Mouse (Mus musculus): ENCODE data around the gene Trpc4ap.

The Trpc4ap gene

DNA sequence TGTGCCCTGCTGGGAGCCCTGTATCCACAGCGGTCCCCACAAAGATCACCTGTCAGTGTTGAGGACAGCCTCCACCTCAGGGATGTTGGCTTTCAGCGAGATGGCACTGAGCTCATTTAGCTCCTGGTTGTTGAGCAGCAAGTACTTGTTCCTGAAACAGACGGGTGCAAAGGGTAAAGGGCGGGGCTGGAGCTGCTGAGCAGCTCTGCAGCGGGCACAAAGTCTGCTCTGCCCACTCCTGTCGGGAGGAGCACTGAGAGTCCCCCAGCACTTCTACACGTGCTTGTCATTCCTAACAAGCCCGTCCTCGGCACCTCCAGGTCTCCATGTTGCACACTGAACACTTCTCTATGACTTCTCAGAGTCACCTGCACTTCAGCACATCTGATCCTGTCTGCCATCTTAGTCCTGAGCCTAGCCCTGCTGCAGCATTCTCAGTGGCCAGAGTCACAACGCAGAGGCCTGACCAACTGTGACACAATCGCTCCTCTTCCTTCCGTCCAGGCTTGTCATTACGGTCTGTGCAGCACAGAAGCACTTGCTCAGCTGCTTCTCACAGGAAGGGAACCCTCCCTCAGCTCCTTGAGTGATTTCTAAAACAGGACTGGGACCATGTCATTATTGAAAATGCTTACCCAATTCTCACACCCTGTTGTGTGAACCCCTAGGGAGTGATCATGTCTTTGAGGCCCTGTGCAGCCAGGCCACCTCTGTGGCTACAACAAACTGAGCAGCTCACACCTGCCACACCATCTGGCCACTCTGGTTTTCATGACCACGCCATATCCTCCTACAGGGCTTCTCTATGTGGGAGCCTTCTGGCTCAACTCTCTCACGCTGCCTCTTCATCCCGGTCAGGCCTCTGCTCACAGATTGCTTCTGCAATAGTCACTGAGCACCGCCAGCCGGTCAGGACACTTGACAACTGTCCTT lies 50.4 kb downstream of the Trpc4ap start:
- no peak for DNase-seq (ENCODE audit: extremely low read depth, low read depth, low spot score)

- no peak for DNase-seq (ENCODE audit: extremely low read depth, low read depth, low spot score)
These were observed 51.5 kb downstream of the Trpc4ap start for GRCm38 (mm10) chr2:155640656-155641055.

DNA sequence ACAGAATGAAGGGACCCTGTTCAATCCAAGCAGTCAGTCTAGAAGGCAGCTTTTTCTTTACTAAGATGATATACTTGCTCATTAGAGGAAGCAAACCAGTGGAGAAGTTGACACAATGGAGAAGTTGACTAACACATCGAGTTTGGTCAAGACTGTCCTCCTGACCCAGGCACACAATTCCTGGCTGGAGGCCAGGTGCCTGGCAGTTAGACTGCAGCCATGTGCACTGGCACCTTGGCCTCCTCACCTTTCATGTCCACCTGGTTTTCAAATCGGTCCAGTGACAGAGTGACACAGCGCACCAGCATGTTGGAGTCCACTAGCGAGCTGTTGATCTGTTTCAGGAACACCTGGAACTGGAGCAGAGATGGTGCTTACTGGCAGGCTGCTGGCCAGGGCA lies 54.8 kb downstream of the Trpc4ap start:
- DNase-seq (ENCODE audit: extremely low read depth, low read depth, low spot score): no peak

DNA sequence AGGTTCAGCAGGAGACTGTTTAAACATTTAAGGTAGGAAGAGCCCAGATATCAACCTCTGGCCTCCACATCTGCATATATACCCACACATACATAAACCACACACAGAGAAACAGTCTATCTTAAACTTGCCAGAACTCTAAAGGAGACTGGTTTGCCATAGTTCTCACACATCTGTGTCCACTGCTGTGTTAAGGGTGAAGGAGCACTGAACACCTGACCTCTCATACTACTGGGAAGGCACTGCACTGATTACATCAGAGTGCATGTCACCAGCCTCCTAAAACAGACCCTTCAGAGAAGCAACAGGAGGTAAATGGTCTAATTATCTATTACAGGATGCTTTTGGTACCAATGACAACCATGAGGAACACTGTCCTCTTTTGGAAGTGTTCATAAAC lies 55.3 kb downstream of the Trpc4ap start:
- DNase-seq (ENCODE audit: extremely low read depth, low read depth, low spot score): no peak

- DNase-seq (ENCODE audit: extremely low read depth, low read depth, low spot score): no peak
These were observed 56.2 kb downstream of the Trpc4ap start for GRCm38 (mm10) chr2:155635961-155636360.

GRCm38 (mm10) chr2:155634562-155634961 lies 57.6 kb downstream of the Trpc4ap start:
- no peak for DNase-seq (ENCODE audit: extremely low read depth, low read depth, low spot score)

DNA sequence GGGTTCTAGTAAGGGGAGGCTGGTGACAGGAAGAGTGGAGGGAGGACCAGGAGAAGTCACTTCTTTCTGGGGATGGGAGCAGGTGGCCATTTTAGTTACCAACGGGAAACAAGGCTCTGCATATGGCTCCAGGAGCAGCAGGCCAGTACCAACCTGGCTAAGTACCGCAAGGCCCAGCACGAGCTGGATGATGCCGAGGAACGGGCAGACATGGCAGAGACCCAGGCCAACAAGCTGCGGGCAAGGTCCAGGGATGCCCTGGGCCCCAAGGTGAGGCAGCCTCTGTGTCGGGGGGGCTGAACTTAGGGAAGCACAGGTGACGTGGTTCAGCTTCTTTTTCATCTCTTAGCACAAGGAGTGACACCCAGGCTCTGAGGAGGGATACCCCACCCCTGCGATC lies 58.5 kb downstream of the Trpc4ap start:
- no peak for DNase-seq (ENCODE audit: extremely low read depth, low read depth, low spot score)

- no peak for DNase-seq (ENCODE audit: extremely low read depth, low read depth, low spot score)
These were observed 59.1 kb downstream of the Trpc4ap start for GRCm38 (mm10) chr2:155633121-155633520.

DNA sequence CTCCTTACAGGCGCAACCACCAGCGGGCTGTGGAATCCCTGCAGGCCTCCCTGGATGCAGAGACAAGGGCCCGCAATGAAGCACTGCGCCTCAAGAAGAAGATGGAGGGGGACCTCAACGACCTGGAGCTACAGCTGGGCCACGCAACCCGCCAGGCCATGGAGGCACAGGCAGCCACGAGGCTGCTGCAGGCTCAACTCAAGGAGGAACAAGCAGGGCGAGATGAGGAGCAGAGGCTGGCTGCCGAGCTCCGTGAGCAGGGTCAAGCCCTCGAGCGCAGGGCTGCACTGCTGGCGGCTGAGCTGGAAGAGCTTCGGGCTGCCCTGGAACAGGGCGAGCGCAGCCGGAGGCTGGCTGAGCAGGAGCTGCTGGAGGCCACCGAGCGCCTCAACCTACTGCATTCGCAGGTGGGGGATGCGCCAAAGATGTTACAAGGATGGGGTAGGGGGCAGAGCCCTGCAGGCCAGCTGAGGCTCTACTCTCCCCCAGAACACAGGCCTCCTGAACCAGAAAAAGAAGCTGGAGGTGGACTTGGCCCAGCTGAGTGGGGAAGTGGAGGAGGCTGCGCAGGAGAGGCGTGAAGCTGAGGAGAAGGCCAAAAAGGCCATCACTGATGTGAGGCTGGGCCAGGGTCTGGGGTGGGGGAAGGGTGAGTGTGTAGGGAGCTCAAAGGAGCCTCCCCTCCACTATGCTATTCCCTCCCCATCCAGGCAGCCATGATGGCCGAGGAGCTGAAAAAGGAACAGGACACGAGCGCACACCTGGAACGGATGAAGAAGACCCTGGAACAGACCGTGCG lies 59.8 kb downstream of the Trpc4ap start:
- DNase-seq (ENCODE audit: extremely low read depth, low read depth, low spot score): no peak

- DNase-seq (ENCODE audit: extremely low read depth, low read depth, low spot score): no peak
These were observed 61.4 kb downstream of the Trpc4ap start for GRCm38 (mm10) chr2:155630590-155631416.

GRCm38 (mm10) chr2:155630153-155630552 lies 62.0 kb downstream of the Trpc4ap start:
- DNase-seq (ENCODE audit: extremely low read depth, low read depth, low spot score): no peak

DNA sequence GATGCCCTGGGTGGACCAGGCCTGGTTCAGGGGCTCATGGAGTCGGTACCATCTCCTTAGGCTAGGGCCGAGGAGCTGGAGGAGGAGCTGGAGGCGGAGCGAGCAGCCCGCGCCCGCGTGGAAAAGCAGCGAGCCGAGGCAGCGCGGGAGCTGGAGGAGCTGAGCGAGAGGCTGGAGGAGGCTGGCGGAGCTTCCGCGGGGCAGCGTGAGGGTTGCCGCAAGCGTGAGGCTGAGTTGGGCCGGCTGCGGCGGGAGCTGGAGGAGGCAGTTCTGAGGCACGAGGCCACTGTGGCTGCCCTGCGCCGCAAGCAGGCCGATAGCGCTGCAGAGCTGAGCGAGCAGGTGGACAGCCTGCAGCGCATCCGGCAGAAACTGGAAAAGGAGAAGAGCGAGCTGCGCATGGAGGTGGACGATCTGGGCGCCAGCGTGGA lies 62.9 kb downstream of the Trpc4ap start:
- no peak for DNase-seq (ENCODE audit: extremely low read depth, low read depth, low spot score)

GRCm38 (mm10) chr2:155628519-155628918 lies 63.7 kb downstream of the Trpc4ap start:
- DNase-seq (ENCODE audit: extremely low read depth, low read depth, low spot score): no peak

- no peak for DNase-seq (ENCODE audit: extremely low read depth, low read depth, low spot score)
These were observed 64.1 kb downstream of the Trpc4ap start for GRCm38 (mm10) chr2:155628112-155628511.

GRCm38 (mm10) chr2:155627030-155627738 lies 65.0 kb downstream of the Trpc4ap start:
- DNase-seq (ENCODE audit: extremely low read depth, low read depth, low spot score): no peak

DNA sequence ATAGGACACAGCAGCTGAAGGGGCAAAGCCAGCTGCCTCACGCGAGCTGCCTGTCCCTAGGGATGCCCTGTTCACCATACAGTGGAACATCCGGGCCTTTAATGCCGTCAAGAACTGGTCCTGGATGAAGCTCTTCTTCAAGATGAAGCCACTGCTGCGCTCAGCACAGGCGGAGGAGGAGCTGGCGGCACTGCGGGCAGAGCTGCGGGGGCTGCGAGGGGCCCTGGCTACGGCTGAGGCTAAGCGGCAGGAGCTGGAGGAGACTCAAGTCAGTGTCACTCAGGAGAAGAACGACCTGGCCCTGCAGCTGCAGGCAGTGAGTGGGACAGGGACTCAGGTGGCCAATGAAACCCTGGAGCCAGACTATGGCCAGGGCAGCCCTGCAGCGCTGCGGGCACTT lies 65.9 kb downstream of the Trpc4ap start:
- no peak for DNase-seq (ENCODE audit: extremely low read depth, low read depth, low spot score)

DNA sequence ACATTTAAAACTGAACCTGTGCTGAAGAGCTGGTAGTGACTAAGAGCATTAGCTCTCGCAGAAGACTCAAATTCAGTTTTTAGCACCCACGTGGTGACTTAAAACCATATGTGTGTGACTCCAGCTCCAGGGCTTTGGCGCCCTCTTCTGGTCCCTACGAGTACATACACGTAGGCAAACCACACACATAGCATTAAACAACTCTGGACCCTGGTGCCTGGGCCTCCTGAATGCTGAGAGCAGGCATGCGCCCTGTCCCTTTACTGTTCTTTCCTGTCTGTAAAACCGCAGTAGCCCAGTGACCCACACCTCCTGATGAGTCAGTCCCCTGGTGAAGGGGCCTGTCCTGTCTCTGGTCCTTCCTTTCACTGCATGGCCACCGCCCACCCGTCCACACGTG lies 67.5 kb downstream of the Trpc4ap start:
- DNase-seq (ENCODE audit: extremely low read depth, low read depth, low spot score): no peak

- DNase-seq (ENCODE audit: extremely low read depth, low read depth, low spot score): no peak
These were observed 68.2 kb downstream of the Trpc4ap start for GRCm38 (mm10) chr2:155623996-155624395.

DNA sequence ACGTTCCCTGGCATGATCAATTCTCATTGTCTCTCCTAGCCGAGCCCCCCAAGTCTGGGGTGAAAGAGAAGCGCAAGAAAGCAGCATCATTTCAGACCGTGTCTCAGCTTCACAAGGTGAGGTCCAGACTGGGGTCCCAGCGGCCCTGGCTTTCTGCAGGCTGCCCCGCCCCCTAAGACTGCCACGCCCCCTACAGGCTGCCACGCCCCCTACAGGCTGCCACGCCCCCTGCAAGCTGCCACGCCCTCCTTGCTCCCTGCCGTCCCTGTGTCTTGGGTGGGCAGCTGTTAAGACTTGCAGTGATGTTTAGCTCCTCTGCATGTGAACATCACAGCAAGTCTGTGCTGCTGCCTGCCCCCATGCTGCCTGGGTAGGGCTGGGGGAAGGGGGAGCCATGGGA lies 69.6 kb downstream of the Trpc4ap start:
- no peak for DNase-seq (ENCODE audit: extremely low read depth, low read depth, low spot score)

- no peak for DNase-seq (ENCODE audit: extremely low read depth, low read depth, low spot score)
These were observed 72.4 kb downstream of the Trpc4ap start for GRCm38 (mm10) chr2:155619817-155620216.
